Mouse (Mus musculus) cerebral cortex, adult 2 months (tissue): Measurements from ENCODE around the gene Vps26b.

Source experiments
- WGBS: fragments of 180-500 bp; shearing (Covaris S2); methylation state at CpG from one replicate; pipeline ENCODE4 v1.1.7; 2018; 5-methylcytosine and 5-hydroxymethylcytosine counted together

The Vps26b gene

GRCm38 (mm10) chr9:27029828-27030762 lies at the start of gene Vps26b, which contains the start of gene Ncapd3:
Vps26b (minus strand) TSS chr9:27030065.
Ncapd3 (plus strand) TSS chr9:27030175.
- WGBS = under 1% methylated on average over 80 of the region's 80 CpGs

GRCm38 (mm10) chr9:27074677-27075076 lies 44.8 kb upstream of the Vps26b start:
- 62% methylated on average over 1 of the region's 1 CpGs for WGBS

- WGBS = 94% methylated on average over 4 of the region's 4 CpGs
These were observed 41.0 kb upstream of the Vps26b start for GRCm38 (mm10) chr9:27070895-27071294.

GRCm38 (mm10) chr9:27058341-27058740 lies 28.5 kb upstream of the Vps26b start:
- WGBS = 60% methylated on average over 5 of the region's 5 CpGs

- WGBS = 72% methylated on average over 2 of the region's 2 CpGs
These were observed 19.6 kb upstream of the Vps26b start for GRCm38 (mm10) chr9:27049492-27049891.

GRCm38 (mm10) chr9:27043892-27044291 lies 14.0 kb upstream of the Vps26b start:
- 94% methylated on average over 5 of the region's 5 CpGs for WGBS

GRCm38 (mm10) chr9:27030763-27031100 lies 867 bp upstream of the Vps26b start:
- 1% methylated on average over 17 of the region's 17 CpGs for WGBS

GRCm38 (mm10) chr9:27029022-27029827 lies 640 bp downstream of the Vps26b start:
- WGBS = 1% methylated on average over 52 of the region's 52 CpGs

GRCm38 (mm10) chr9:27026708-27027107 lies 3.2 kb downstream of the Vps26b start:
- WGBS = 49% methylated on average over 1 of the region's 1 CpGs

GRCm38 (mm10) chr9:27023681-27024080 lies 6.2 kb downstream of the Vps26b start:
- WGBS = 31% methylated on average over 4 of the region's 4 CpGs

GRCm38 (mm10) chr9:27018961-27019360 lies 10.9 kb downstream of the Vps26b start:
- 88% methylated on average over 10 of the region's 10 CpGs for WGBS

- WGBS = 82% methylated on average over 4 of the region's 4 CpGs
These were observed 18.3 kb downstream of the Vps26b start for GRCm38 (mm10) chr9:27011572-27011971.

- whole genome bisulfite sequencing = 79% methylated on average over 5 of the region's 5 CpGs
These were observed 20.6 kb downstream of the Vps26b start for GRCm38 (mm10) chr9:27009231-27009630.

- WGBS = 78% methylated on average over 5 of the region's 5 CpGs
These were observed 23.0 kb downstream of the Vps26b start for GRCm38 (mm10) chr9:27006866-27007265.

- WGBS = 26% methylated on average over 1 of the region's 1 CpGs
These were observed 23.9 kb downstream of the Vps26b start for GRCm38 (mm10) chr9:27005933-27006332.

GRCm38 (mm10) chr9:27005231-27005630 lies 24.6 kb downstream of the Vps26b start:
- WGBS = 43% methylated on average over 3 of the region's 3 CpGs

GRCm38 (mm10) chr9:26999461-27000395 lies 30.1 kb downstream of the Vps26b start, which contains the start of the genes Acad8 and Thyn1:
Acad8 (minus strand) TSS chr9:26999566.
Thyn1 (plus strand) TSS chr9:26999710.
- under 1% methylated on average over 35 of the region's 35 CpGs for WGBS

GRCm38 (mm10) chr9:26998669-26999460 lies 31.0 kb downstream of the Vps26b start:
- under 1% methylated on average over 29 of the region's 29 CpGs for WGBS

GRCm38 (mm10) chr9:26997501-26997900 lies 32.4 kb downstream of the Vps26b start:
- WGBS = 89% methylated on average over 2 of the region's 2 CpGs

GRCm38 (mm10) chr9:26997062-26997461 lies 32.8 kb downstream of the Vps26b start:
- WGBS = 91% methylated on average over 3 of the region's 3 CpGs
